Mouse (Mus musculus): ENCODE results near the gene Agtr1b. TPM values are rescaled to one million over a fixed set of nuclear protein-coding genes. Genes with fewer than 3 reads are reported as not detected.

Gene Agtr1b
- polyA plus RNA-seq, 1 experiment = not detected

DNA sequence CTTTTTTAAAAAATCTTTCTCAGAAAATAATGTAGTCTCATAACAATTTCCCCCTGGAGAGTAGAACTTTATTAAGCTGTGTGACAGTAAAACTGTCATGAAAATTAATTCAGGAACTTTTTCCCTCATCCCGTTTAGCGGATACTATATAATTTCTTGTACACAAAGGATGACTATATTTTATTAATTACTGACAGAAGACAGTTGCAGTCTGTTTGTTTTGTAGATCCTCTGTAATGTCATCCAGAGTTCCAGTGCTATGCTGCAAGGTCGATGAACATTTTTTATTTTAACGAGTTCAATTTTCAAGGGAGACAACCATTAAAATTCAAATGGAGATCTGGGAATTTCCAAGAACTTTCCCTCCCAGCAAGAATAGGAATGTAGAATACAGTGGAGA lies 57.8 kb downstream of the Agtr1b start:
- WGBS = 99% methylated on average over 4 of the region's 4 CpGs
- TF ChIP-seq POLR2A (IDR thresholded peaks at IDR 0.05; ENCODE audit: control insufficient read depth, extremely low read depth, insufficient read depth, low read length, poor library complexity) (no peak), CTCF (IDR thresholded peaks at IDR 0.05; ENCODE audit: borderline replicate concordance, control insufficient read depth, extremely low read depth, insufficient read depth, low read length, poor library complexity) (no peak)
- no peak for DNase-seq
- Histone ChIP-seq H3K4me1 (replicated peaks; ENCODE audit: control insufficient read depth, insufficient read depth, low read length) (peaks cover 6% of the 10 kb centered on the region), H3K36me3 (ENCODE audit: control insufficient read depth, insufficient read depth, low read length) (no peaks in the 10 kb centered on the region), H3K27me3 (ENCODE audit: control insufficient read depth, insufficient read depth, low read length) (no peaks in the 10 kb centered on the region), H3K27ac (ENCODE audit: control insufficient read depth, insufficient read depth, low read length) (no peak overlapping the region), H3K4me3 (ENCODE audit: control insufficient read depth, insufficient read depth, low read length) (no peak overlapping the region)

DNA sequence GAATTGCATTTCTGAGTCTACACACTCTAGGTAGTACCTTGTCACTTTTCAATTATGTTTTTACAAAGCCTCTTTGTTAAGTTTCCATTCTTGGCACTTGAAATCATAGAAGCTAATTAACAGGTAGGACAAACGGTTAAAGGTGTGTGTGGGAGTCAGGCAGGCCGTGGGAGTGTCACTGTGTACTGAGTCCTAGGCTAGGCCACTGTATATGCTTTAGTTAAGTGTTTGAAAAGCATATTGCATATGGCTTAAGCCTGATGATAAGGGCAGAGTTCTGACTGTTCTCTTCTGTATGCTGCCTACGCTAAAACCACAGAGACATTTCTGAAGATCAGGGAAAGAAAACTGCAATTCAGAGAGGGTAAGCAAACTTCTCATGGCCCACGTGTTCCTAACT lies 59.7 kb downstream of the Agtr1b start:
- TF ChIP-seq CTCF (IDR thresholded peaks at IDR 0.05; ENCODE audit: borderline replicate concordance, control insufficient read depth, extremely low read depth, insufficient read depth, low read length, poor library complexity) (no peak), POLR2A (IDR thresholded peaks at IDR 0.05; ENCODE audit: control insufficient read depth, extremely low read depth, insufficient read depth, low read length, poor library complexity) (no peak)
- H3K27ac ChIP-seq (ENCODE audit: control insufficient read depth, insufficient read depth, low read length) = no peak overlapping the region
- no peaks in the 10 kb centered on the region for H3K27me3 ChIP-seq (ENCODE audit: control insufficient read depth, insufficient read depth, low read length)
- no peak overlapping the region for H3K4me3 ChIP-seq (ENCODE audit: control insufficient read depth, insufficient read depth, low read length)
- peaks cover 6% of the 10 kb centered on the region for H3K4me1 ChIP-seq (replicated peaks; ENCODE audit: control insufficient read depth, insufficient read depth, low read length)
- WGBS = 52% methylated on average over 4 of the region's 4 CpGs
- H3K36me3 ChIP-seq (ENCODE audit: control insufficient read depth, insufficient read depth, low read length) = no peaks in the 10 kb centered on the region
- no peak for DNase-seq

DNA sequence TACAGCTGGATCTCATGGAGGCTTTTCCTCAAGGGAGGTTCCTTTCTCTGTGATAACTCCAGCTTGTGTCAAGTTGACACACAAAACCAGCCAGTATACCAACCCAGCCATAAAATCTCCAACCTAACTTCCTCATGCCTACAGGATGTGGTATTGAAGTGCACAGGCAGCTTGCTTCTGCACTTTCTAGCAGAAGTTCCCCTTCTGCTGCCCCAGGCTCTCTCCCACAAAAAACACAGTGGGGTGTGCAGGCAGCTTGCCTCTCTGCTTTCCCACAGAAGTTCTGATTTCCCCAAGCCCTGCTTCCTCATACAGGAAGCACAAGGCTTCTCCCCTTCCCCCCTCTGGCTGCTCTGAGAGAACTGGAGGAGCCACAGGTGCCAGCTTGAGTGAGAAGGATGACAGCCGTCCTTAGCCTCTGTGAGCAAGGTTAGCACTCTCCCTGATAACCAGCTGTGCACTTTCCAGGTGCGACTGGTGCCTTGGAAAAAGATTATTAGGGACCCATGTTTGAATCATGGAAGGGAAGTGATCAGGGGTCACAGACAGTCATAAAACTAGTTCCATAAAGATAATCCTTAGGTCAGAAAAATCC lies 62.1 kb downstream of the Agtr1b start:
- Histone ChIP-seq H3K27ac (ENCODE audit: control insufficient read depth, insufficient read depth, low read length) (no peak overlapping the region), H3K4me1 (replicated peaks; ENCODE audit: control insufficient read depth, insufficient read depth, low read length) (peaks cover 6% of the 10 kb centered on the region), H3K4me3 (ENCODE audit: control insufficient read depth, insufficient read depth, low read length) (no peak overlapping the region), H3K36me3 (ENCODE audit: control insufficient read depth, insufficient read depth, low read length) (no peaks in the 10 kb centered on the region), H3K27me3 (ENCODE audit: control insufficient read depth, insufficient read depth, low read length) (no peaks in the 10 kb centered on the region)
- peak; percentile 10 for DNase-seq
- TF ChIP-seq CTCF (IDR thresholded peaks at IDR 0.05; ENCODE audit: borderline replicate concordance, control insufficient read depth, extremely low read depth, insufficient read depth, low read length, poor library complexity) = no peak
- TF ChIP-seq POLR2A (IDR thresholded peaks at IDR 0.05; ENCODE audit: control insufficient read depth, extremely low read depth, insufficient read depth, low read length, poor library complexity) = no peak
- WGBS = 4% methylated on average over 2 of the region's 2 CpGs

- H3K27ac ChIP-seq (ENCODE audit: control insufficient read depth, insufficient read depth, low read length) = no peak overlapping the region
- WGBS = 96% methylated on average over 3 of the region's 3 CpGs
- no peaks in the 10 kb centered on the region for H3K36me3 ChIP-seq (ENCODE audit: control insufficient read depth, insufficient read depth, low read length)
- no peak overlapping the region for H3K4me3 ChIP-seq (ENCODE audit: control insufficient read depth, insufficient read depth, low read length)
- DNase-seq = no peak
- no peaks in the 10 kb centered on the region for H3K4me1 ChIP-seq (replicated peaks; ENCODE audit: control insufficient read depth, insufficient read depth, low read length)
- TF ChIP-seq POLR2A (IDR thresholded peaks at IDR 0.05; ENCODE audit: control insufficient read depth, extremely low read depth, insufficient read depth, low read length, poor library complexity) = no peak
- no peak for TF ChIP-seq CTCF (IDR thresholded peaks at IDR 0.05; ENCODE audit: borderline replicate concordance, control insufficient read depth, extremely low read depth, insufficient read depth, low read length, poor library complexity)
- no peaks in the 10 kb centered on the region for H3K27me3 ChIP-seq (ENCODE audit: control insufficient read depth, insufficient read depth, low read length)
Measured at GRCm38 (mm10) chr3:20295546-20295945, 71.4 kb downstream of the Agtr1b start.

DNA sequence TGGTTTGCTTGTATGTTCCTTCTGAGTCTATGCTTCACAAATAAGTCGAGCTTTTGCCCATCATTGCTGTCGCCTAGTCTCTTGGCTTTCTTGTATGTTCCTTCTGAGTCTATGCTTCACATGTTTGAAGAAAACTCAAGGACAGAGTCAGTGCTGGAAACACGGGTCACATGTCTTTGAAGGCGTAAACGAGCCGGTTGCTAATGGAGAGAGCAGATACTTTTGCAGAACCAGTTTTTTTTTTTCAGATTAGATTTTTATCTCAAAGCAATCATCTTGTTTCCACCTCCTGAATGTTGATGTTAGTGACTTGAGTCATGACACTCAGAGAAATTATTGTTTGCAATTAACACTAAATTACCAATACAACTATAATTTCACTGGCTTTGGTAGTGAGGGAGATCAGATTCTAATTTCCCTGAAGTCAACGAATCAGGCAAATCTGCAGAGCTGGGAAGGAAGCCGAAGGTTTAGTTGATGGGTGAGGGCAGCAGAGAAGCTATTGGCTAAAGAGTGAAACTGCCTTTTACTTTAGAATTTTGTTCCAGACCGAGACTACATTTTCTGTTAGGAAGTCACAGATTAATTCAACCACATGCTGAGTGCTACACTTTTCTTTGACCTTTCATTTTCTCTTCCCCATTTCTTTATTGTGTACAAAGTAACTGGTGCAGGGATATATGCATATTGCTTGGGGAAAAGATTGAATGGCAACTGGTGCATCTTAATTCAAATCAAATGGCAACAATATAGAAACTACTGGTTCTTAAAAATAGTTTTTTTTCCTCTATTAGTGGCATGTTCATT lies 72.2 kb downstream of the Agtr1b start:
- Histone ChIP-seq H3K4me1 (replicated peaks; ENCODE audit: control insufficient read depth, insufficient read depth, low read length) (no peaks in the 10 kb centered on the region), H3K27me3 (ENCODE audit: control insufficient read depth, insufficient read depth, low read length) (no peaks in the 10 kb centered on the region), H3K4me3 (ENCODE audit: control insufficient read depth, insufficient read depth, low read length) (no peak overlapping the region), H3K27ac (ENCODE audit: control insufficient read depth, insufficient read depth, low read length) (no peak overlapping the region), H3K36me3 (ENCODE audit: control insufficient read depth, insufficient read depth, low read length) (no peaks in the 10 kb centered on the region)
- TF ChIP-seq CTCF (IDR thresholded peaks at IDR 0.05; ENCODE audit: borderline replicate concordance, control insufficient read depth, extremely low read depth, insufficient read depth, low read length, poor library complexity) (no peak), POLR2A (IDR thresholded peaks at IDR 0.05; ENCODE audit: control insufficient read depth, extremely low read depth, insufficient read depth, low read length, poor library complexity) (no peak)
- WGBS = 34% methylated on average over 9 of the region's 9 CpGs
- DNase-seq = no peak

DNA sequence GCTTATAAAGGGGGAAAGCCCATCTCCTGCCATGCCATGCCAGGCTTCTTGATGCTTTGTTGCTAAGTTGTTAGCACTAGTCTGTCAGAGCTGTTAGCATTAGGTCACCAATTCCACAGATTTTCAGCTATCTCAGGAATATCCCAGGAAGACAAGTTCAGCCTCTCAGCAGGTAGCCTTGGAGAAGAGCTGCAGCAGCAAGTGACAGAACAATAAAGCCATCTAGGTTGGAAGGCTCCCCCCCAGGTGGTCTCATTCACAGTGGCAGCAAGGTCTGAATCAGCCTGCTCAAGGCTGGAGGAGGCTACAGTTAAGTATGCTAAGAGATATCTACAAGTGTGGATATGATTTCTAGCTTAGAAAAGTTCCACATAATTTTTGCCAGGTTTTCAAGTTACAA lies 75.6 kb downstream of the Agtr1b start:
- Histone ChIP-seq H3K27ac (ENCODE audit: control insufficient read depth, insufficient read depth, low read length) (no peak overlapping the region), H3K36me3 (ENCODE audit: control insufficient read depth, insufficient read depth, low read length) (no peaks in the 10 kb centered on the region), H3K4me3 (ENCODE audit: control insufficient read depth, insufficient read depth, low read length) (no peak overlapping the region)

More for the DNA sequence above, 75.6 kb downstream of the Agtr1b start:
- TF ChIP-seq POLR2A (IDR thresholded peaks at IDR 0.05; ENCODE audit: control insufficient read depth, extremely low read depth, insufficient read depth, low read length, poor library complexity) (no peak), CTCF (IDR thresholded peaks at IDR 0.05; ENCODE audit: borderline replicate concordance, control insufficient read depth, extremely low read depth, insufficient read depth, low read length, poor library complexity) (no peak)
- no peak for DNase-seq
- Histone ChIP-seq H3K27me3 (ENCODE audit: control insufficient read depth, insufficient read depth, low read length) (no peaks in the 10 kb centered on the region), H3K4me1 (replicated peaks; ENCODE audit: control insufficient read depth, insufficient read depth, low read length) (no peaks in the 10 kb centered on the region)
